Mouse (Mus musculus): Measurements from ENCODE around the gene Krtap19-4.

Krtap19-4 gene

DNA sequence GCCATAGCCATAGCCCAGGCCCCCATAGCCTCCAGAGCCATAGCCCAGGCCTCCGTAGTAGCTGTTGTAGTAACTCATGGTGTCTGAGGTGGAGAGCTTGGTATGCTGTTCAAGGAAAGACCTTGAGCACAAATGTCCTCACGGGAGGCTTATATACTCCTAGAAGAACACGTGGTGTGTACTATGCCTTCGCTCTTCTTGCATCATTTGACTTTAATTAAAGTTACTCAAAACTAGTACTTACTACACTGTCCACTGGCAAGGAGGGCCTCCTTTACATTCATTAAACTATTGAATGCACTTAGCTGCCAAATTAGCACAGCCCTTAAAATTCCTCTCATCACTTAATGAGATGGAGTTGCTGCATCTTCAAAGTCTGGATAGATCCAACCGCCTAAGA, at the start of gene Krtap19-4:
Krtap19-4 (minus strand) TSS at position 101 of the 400 bp plus-strand sequence.
- no peak for DNase-seq (ENCODE audit: low read depth)

DNA sequence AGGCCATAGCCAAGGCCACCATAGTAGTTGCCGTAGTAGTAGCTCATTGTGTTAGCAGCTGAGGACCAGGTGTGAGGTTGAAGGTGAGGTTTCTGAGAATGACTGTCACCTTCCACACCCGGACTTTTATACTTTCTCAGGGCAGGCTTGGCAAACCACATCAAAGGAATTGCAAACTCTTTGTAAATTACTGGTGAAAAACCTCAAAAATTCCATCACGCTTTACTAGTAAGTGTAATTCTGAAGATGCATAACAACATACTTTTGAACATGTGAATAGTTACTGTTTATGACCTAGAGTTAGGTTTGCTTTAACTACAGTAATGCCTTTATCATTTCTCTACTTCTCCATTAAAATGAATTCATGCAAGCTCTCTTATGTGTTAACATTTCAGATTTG, 47.3 kb upstream of the Krtap19-4 start, which contains the start of gene Krtap19-9b:
Krtap19-9b (minus strand) TSS at position 101 of the 400 bp plus-strand sequence.
- no peak for DNase-seq (ENCODE audit: low read depth)

DNA sequence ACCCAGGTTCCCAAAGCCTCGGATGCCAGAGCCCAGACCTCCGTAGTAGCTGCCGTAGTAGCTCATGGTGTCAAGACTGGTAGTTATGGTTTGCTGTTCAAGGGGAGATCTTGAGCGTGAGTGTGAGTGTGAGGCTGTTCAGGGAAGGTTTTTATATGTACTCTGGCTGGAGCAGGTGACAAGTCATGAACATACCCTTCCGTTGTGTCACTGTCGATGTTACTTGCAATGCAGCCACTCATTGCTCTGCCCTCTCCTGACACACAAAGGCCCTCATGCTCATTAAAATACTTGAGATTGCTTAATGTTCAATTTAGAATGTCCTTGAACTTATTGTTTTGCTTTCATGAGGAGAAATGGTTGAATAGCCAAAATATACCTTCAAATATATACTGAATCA, 11.5 kb upstream of the Krtap19-4 start, which contains the start of gene Krtap19-5:
Krtap19-5 (minus strand) TSS at position 101 of the 400 bp plus-strand sequence.
- DNase-seq (ENCODE audit: low read depth) = no peak

DNA sequence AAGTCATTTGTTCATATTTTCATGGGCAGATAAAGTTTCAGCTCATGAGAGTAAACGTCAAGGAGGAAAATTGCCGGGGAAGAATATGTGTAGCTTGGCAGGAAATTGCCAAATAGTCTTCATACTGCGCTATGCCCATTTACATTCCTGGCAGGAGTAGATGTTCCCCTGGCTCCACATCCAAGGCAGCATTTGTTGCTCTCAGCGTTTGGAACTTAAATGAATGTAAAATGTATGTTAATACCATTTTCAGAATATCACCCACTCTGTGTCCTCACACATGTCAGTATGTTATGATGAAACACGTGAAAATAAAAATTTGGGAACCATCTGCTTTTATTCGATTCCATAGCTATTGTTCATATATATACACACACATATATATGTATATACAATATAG, 2.0 kb upstream of the Krtap19-4 start:
- DNase-seq (ENCODE audit: low read depth) = no peak

DNA sequence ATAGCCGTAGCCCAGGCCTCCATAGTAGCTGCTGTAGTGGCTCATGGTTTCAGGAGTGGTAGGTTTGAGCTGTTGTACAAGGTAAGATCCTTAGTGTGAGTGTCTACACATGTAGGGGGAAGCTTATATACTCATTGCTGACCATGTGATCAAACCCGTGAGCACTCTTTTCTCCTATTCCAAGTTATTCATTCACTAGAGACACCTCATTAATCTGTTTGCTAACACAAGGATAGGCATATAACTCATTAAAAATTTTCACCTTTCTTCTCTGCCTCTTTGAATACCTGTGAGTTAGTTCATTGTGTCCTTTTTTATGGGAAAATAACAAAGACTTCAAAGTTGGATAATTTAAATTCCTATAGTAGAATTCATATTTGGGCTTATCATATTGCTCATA, 7.0 kb downstream of the Krtap19-4 start, which contains the start of gene Krtap19-3:
Krtap19-3 (minus strand) TSS at position 101 of the 400 bp plus-strand sequence.
- no peak for DNase-seq (ENCODE audit: low read depth)

DNA sequence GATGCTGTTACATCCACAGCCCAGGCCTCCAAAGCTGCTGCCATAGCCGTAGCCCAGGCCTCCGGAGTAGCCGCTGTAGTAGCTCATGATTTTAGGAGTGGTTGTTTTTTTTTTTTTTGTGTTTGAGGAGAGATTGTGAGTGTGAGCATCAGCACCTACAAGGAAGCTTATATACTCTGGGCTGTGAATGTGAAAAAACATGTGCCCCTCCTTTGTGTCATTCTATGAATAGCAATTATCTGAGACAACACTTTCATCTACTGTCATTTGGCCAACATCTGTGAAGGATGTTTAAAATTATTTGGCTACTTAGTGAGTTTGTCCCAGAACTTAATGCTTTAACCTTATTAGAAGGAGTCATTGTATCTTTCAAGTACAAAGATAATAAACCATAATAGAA, 10.7 kb downstream of the Krtap19-4 start, which contains the start of gene Krtap19-2:
Krtap19-2 (minus strand) TSS at position 101 of the 400 bp plus-strand sequence.
- DNase-seq (ENCODE audit: low read depth) = no peak

DNA sequence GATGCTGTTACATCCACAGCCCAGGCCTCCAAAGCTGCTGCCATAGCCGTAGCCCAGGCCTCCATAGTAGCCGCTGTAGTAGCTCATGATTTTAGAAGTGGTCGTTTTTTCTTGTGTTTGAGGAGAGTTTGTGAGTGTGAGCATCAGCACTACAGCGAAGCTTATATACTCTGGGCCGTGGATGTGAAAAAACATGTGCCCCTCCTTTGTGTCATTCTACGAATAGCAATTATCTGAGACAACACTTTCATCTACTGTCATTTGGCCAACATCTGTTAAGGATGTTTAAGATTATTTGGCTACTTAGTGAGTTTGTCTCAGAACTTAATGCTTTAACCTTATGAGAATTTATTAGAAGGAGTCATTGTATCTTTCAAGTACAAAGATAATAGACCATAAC, 15.6 kb downstream of the Krtap19-4 start, which contains the start of gene Krtap19-1:
Krtap19-1 (minus strand) TSS at position 101 of the 400 bp plus-strand sequence.
- no peak for DNase-seq (ENCODE audit: low read depth)

DNA sequence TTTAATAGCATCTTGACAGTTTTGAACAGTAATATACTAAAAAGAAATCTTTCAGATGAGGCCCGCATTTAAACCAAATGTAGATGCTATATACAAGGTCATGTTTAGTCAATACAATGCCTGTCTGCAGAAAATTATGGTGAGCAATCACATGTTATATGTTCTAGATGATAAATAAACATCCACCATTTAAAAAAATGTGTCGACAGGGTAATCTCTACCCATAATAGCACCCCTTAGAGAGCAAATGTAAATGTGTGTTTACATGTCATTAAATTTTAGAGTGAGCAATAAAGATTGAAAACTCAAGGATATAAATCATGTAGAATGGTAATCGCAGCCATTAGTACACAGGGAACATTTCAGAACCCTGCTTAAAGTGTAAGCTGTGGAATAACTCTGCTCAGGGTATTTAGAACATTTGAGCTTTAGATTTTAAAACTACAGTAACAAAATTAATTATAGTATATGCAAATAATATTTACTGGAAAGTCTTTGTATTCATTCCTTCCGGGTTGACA, 19.9 kb downstream of the Krtap19-4 start:
- no peak for DNase-seq (ENCODE audit: low read depth)

DNA sequence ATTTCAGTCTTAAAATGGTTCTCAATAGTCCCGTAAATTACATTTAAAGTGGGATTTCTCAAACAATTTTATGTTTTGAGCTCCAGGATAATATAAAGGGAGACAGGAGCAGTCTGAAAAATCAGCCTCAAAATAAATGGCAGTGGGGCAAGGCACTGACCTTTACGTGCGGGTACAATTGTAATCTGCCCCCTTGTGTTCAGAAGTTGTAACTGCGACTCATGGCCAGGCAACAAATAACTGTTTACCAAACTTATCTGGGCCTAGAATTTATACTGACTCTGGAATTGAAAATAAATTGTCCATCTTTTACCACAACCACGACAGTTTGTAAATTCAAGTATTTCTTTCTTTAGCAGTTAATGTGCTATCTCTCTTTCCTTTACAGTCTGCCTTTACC, 33.4 kb downstream of the Krtap19-4 start:
- DNase-seq (ENCODE audit: low read depth) = no peak

DNA sequence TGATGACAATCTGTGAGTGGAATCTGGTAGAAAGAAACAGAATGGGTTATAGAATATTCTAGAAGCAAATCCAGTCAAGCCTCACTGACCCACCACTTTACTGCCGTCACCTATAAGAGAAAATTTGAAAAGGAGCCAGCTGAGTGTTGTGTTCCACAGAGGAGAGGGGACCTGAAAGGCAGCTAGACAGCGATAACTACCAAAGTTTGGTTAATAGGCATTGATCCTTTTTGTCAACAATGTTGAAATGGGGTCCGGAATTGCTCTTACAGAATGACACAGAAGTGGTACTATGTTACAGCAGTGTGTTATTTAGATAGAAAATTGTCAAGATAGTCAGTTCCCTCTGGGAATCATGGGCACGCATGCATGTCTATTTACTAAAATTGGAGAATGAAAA, 36.3 kb downstream of the Krtap19-4 start:
- DNase-seq (ENCODE audit: low read depth) = no peak

DNA sequence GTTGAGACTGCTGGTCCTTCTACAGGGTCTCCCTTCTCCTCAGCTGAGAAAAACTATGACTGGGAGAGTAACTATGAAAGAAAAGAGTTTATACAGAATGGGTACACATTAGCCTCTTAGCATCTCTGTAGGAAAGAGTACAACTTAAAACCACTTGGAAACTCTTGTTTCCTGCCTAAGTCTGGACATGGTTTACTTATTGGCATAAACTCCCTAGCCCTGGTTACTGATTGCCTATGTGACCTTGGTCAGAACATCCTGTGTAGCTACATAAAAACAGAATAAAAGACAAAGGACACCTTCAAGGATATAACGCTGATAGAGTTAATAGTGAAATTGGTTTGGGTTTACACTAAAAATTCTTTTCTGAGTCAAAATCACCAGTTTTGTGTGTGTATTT, 37.5 kb downstream of the Krtap19-4 start:
- DNase-seq (ENCODE audit: low read depth) = no peak

Measured in c-Kit-positive CD71-negative TER-119-negative erythroid progenitor cells, embryonic 14.5 days (primary cell).